Mouse (Mus musculus) liver, embryonic 14.5 days (tissue): ENCODE measurements around the gene H2afv. TPM values are rescaled to one million over a fixed set of nuclear protein-coding genes. Genes with fewer than 3 reads are reported as not detected.
"Not testable (repeated sequence)": the region's sequence is repeated elsewhere in the genome, so short reads cannot be mapped to it uniquely, and the experiment has no call there.

ENCODE experiments used
- ATAC-seq: fragments of 200-750 bp; cut with Nextera tagmentation; 2 replicates; pipeline ENCODE4 v1.8.0; 2017; ENCODE audit warnings: moderate number of reproducible peaks, mild to moderate bottlenecking, moderate library complexity; ENCODE audit not compliant: insufficient read depth
- DNase-seq, 3 experiments: peaks; one replicate each; pipeline ENCODE4 v3.0.0-alpha.2; 2012 to 2013; ENCODE audit warnings: low read depth in 3 of 3, low spot score in 3 of 3
- H3K27ac ChIP-seq: fragments of 300-500 bp; sonication (generic); 2 replicates; pipeline ENCODE4 v1.5.1; 2014; ENCODE audit warnings: moderate library complexity, mild to moderate bottlenecking, control low read depth, inconsistent platforms
- H3K27me3 ChIP-seq: fragments of 300-500 bp; sonication (generic); 2 replicates; pipeline ENCODE4 v1.6.1; 2014; ENCODE audit warnings: mild to moderate bottlenecking, low read length, moderate library complexity; ENCODE audit not compliant: control insufficient read depth, insufficient read depth
- H3K36me3 ChIP-seq: fragments of 300-500 bp; sonication (generic); replicated peaks from 2 replicates; pipeline ENCODE4 v1.6.1; 2014; ENCODE audit warnings: low read depth; ENCODE audit not compliant: control insufficient read depth, insufficient read depth
- H3K4me1 ChIP-seq, 2 experiments: fragments of 200-500 bp in 1 of 2; fragments of 300-500 bp in 1 of 2; sonication (generic) in 1 of 2; replicated peaks; 2 replicates each; pipeline ENCODE4 v1.6.1; 2012 to 2014; ENCODE audit warnings: antibody characterized with exemption in 1 of 2, inconsistent platforms in 1 of 2, low read length in 1 of 2; ENCODE audit not compliant: control insufficient read depth in 2 of 2, insufficient read depth in 2 of 2
- H3K4me2 ChIP-seq: fragments of 300-500 bp; sonication (generic); 2 replicates; pipeline ENCODE4 v1.6.1; 2014; ENCODE audit warnings: low read depth, mild to moderate bottlenecking, control low read depth, moderate library complexity
- H3K4me3 ChIP-seq, 2 experiments: fragments of 200-500 bp in 1 of 2; fragments of 300-500 bp in 1 of 2; sonication (generic) in 1 of 2; 2 replicates each; pipeline ENCODE4 v1.5.1; 2012 to 2014; ENCODE audit warnings: low read depth in 2 of 2, low read length in 2 of 2, mild to moderate bottlenecking in 2 of 2, control low read depth in 1 of 2, inconsistent platforms in 1 of 2, moderate library complexity in 1 of 2; ENCODE audit not compliant: insufficient read depth in 1 of 2
- H3K9ac ChIP-seq: fragments of 300-500 bp; sonication (generic); replicated peaks from 2 replicates; pipeline ENCODE4 v1.6.1; 2014; ENCODE audit warnings: mild to moderate bottlenecking, control low read depth, moderate library complexity
- H3K9me3 ChIP-seq: fragments of 300-500 bp; sonication (generic); 2 replicates; pipeline ENCODE4 v1.6.1; 2016; ENCODE audit warnings: low read length, mixed read lengths; ENCODE audit not compliant: control insufficient read depth
- CTCF ChIP-seq: IDR thresholded peaks from 2 replicates; pipeline ENCODE4 v1.5.1; 2016; ENCODE audit warnings: antibody characterized with exemption, low read depth, control low read depth
- EP300 ChIP-seq: IDR thresholded peaks from 2 replicates; pipeline ENCODE4 v1.6.1; 2016; ENCODE audit warnings: antibody characterized with exemption, low read depth
- WGBS: fragments of 180-500 bp; shearing (Covaris S2); extraction: QIAGEN DNeasy Blood & Tissue Kit; methylation state at CpG from one replicate; pipeline ENCODE4 v1.1.7; 2014; ENCODE audit not compliant: insufficient replicate concordance; 5-methylcytosine and 5-hydroxymethylcytosine counted together
- polyA plus RNA-seq, 2 experiments: library from polyadenylated mRNA; depleted of rRNA in 1 of 2; stranded (reverse) in 1 of 2; unstranded in 1 of 2; fragments of >200 nt; fragmentation: Nextera tagmentation in 1 of 2; extraction: Ambion mirVana in 1 of 2; gene quantifications; 2 replicates each; pipeline versions ENCODE4 v1.2.1 to v1.2.3; 2012 to 2014

H2afv gene
- polyA plus RNA-seq, 2 experiments: 44.2 to 117 TPM

DNA sequence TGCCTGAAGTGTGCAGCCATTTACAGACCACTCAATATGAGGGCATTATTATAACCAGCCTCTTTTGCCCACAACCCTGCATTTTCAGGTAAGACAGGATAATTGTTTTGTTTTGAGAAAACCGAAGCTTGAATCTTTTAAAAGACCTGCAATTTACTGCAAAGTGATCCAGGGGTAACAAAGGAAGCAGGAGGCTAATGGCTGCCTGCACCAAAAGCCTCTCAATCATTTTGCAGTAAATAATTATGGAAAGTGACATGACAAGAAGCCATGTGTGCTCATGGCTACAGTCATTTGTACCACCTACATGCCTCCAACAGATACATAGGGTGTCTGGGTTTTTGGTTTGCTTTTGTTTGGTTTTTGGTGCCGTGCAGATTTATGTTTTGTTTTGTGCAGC is 26.8 kb upstream of the H2afv start:
- Histone ChIP-seq H3K9ac (no peak overlapping the region), H3K4me1 (peaks cover 21 to 24% of the 10 kb centered on the region in 2 experiments), H3K36me3 (peaks cover 31% of the 10 kb centered on the region), H3K4me3 (peak overlapping the region in 1 of 2 experiments; percentile 94; a peak in 3 of 4 replicates), H3K9me3 (no peaks in the 10 kb centered on the region), H3K27ac (no peak overlapping the region), H3K27me3 (no peaks in the 10 kb centered on the region), H3K4me2 (peak overlapping the region; percentile 93)
- no peak for TF ChIP-seq EP300
- no peak for TF ChIP-seq CTCF
- 77% methylated on average over 2 of the region's 2 CpGs for WGBS
- DNase-seq (no peak), ATAC-seq (no peak)

DNA sequence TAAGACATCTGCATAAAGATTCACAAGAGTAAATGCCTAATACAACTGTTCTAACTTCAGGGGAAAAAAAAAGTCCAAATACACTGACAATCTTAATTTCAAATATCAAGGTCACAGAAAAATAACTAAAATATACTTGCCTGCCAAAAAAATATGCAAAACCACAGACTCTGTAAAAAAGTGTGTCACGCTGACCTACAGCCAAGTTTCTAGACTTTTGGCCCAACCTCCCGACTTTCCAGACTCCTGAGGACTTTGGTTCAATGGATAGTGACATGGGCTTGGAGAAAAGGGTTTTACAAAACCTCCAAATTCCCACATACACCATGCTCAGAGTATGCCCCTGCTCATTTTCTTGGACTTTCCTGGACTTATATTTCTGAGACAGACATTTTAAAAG is 24.3 kb upstream of the H2afv start:
- DNase-seq (no peak), ATAC-seq (no peak)
- Histone ChIP-seq H3K36me3 (peaks cover 26% of the 10 kb centered on the region), H3K4me2 (no peak overlapping the region), H3K4me1 (peaks cover 12 to 15% of the 10 kb centered on the region in 2 experiments), H3K27me3 (no peaks in the 10 kb centered on the region), H3K9me3 (no peaks in the 10 kb centered on the region), H3K27ac (no peak overlapping the region), H3K4me3 (no peak overlapping the region), H3K9ac (no peak overlapping the region)
- 73% methylated on average over 2 of the region's 2 CpGs for WGBS
- TF ChIP-seq CTCF (no peak), EP300 (no peak)

DNA sequence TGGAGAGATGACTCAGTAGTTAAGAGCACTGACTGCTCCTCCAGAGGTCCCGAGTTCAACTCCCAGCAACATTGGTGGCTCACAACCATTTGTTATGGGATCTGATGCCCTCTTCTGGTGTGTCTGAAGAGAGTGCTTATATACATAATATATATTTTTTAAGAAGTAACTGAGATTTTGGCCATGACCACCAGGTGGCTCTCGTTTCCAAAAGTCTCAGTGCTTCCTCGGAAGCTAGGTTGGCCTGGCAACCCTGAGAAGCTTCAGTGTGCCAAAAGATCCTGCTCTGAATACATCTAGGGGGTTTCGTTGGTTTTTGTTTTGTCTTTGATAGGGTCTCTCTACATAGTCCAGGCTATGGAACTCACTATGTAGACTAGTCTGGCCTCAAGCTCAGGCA is 20.9 kb upstream of the H2afv start:
- Histone ChIP-seq H3K9me3 (no peaks in the 10 kb centered on the region), H3K36me3 (peaks cover 15% of the 10 kb centered on the region), H3K4me1 (no peaks in the 10 kb centered on the region; a peak in 2 of 4 replicates), H3K4me3 (no peak overlapping the region), H3K9ac (no peak overlapping the region), H3K27me3 (no peaks in the 10 kb centered on the region), H3K4me2 (no peak overlapping the region), H3K27ac (no peak overlapping the region)
- 21% methylated on average over 4 of the region's 4 CpGs for WGBS
- peak; percentile 35; the same call in 1 of the 2 replicates for ATAC-seq
- peak in 2 of 3 experiments; percentile 45 to 71 for DNase-seq
- peak; percentile 74 for TF ChIP-seq CTCF
- TF ChIP-seq EP300: no peak

DNA sequence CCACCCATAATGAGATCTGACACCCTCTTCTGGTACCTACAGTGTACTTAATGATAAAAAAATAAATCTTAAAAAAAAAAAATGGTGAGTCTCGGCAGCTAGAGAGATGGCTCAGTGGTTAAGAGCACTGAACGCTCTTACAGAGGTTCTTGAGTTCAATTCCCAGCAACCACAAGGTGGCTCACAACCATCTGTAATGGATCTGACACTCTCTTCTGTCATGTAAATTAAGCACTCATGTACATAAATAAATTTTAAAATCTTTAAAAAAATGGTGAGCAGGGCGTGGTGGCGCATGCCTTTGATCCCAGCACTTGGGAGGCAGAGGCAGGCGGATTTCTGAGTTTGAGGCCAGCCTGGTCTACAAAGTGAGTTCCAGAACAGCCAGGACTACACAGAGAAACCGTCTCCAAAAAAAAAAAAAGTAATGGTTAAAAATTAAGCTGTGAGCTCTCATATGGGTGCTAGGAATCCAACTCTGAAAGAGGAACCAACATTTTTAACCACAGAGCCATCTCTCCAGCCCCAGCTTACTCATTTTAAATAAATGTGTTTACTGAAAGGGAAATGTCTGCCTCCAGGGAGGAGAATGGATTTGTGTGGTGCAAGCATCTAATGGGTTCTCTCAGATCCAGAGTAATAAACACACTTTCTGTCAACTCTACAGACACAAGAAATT is 19.1 kb upstream of the H2afv start:
- no peaks in the 10 kb centered on the region for H3K27me3 ChIP-seq
- H3K36me3 ChIP-seq: peaks cover 15% of the 10 kb centered on the region
- TF ChIP-seq CTCF: no peak
- TF ChIP-seq EP300: no peak
- no peak for ATAC-seq
- no peak overlapping the region for H3K4me2 ChIP-seq
- no peak overlapping the region for H3K27ac ChIP-seq
- H3K9me3 ChIP-seq: no peaks in the 10 kb centered on the region
- H3K4me3 ChIP-seq: no peak overlapping the region
- no peak overlapping the region for H3K9ac ChIP-seq
- 74% methylated on average over 6 of the region's 6 CpGs for WGBS
- no peaks in the 10 kb centered on the region; a peak in 1 of 4 replicates for H3K4me1 ChIP-seq
- no peak for DNase-seq

DNA sequence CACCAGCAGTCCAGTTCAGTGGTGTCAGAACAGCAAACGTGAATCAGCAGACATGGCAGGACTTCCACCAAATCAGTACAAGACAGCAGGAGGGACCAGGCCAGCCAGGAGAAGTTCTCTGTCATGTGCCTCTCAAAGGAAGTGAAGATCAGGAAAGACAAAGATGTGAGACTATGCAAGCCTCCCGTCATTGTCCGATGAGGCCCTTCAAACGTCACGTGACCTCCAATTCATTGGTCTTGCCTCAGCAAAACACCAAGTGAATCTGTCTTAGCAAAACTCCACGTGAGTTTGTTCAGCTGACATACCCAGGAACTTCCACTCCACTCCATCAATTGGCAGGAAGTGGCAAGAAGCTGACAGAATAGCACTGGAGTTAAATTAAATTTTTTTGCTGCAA is 11.8 kb upstream of the H2afv start:
- Histone ChIP-seq H3K9me3 (no peaks in the 10 kb centered on the region), H3K4me3 (no peak overlapping the region), H3K4me2 (no peak overlapping the region), H3K4me1 (no peaks in the 10 kb centered on the region), H3K36me3 (no peaks in the 10 kb centered on the region), H3K27ac (no peak overlapping the region), H3K9ac (no peak overlapping the region), H3K27me3 (no peaks in the 10 kb centered on the region)
- 60% methylated on average over 6 of the region's 6 CpGs for WGBS
- ATAC-seq (no peak), DNase-seq (no peak)
- TF ChIP-seq CTCF (no peak), EP300 (no peak)

DNA sequence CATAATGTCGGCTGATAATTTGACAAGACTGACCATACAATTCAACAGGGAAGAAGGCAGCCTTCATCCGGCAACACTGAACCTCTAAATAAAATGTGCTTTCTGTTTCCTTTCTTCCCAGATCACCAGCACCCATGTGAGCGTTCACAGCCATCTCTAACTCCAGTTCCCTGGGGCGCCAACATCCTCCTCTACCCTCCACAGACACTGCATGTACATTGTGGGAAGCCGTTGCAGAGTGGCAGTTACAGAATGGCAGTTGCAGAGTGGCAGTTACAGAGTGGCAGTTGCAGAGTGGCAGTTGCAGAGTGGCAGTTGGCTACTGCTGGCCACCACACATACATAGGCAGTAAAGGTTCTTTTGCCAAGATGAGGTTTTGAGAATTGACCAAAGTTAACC is 3.9 kb upstream of the H2afv start:
- H3K9me3 ChIP-seq, H3K4me3 ChIP-seq, H3K27me3 ChIP-seq, H3K4me2 ChIP-seq, H3K9ac ChIP-seq, H3K4me1 ChIP-seq, H3K27ac ChIP-seq, ATAC-seq, DNase-seq, H3K36me3 ChIP-seq: not testable (repeated sequence)
- 78% methylated on average over 5 of the region's 5 CpGs for WGBS
